Mouse (Mus musculus) testis, adult 2 months (tissue): ENCODE measurements at regions not wholly inside any gene's neighbourhood (a gene's known extent, or its start where the extent isn't known, plus 50 kb on each side); places are given as distances from the start of the nearest gene placed in this dataset.

Experiments used
- CTCF ChIP-seq: fragments of 200-500 bp; IDR thresholded peaks from 2 replicates; pipeline ENCODE4 v1.5.1; 2012; ENCODE audit warnings: low read depth, mild to moderate bottlenecking, inconsistent platforms, low read length, moderate library complexity; ENCODE audit not compliant: control insufficient read depth, insufficient read depth, insufficient replicate concordance
- POLR2A ChIP-seq: fragments of 200-500 bp; IDR thresholded peaks from 2 replicates; pipeline ENCODE4 v1.6.1; 2012; ENCODE audit warnings: low read depth, mild to moderate bottlenecking, inconsistent platforms, low read length, moderate library complexity; ENCODE audit not compliant: control insufficient read depth

DNA sequence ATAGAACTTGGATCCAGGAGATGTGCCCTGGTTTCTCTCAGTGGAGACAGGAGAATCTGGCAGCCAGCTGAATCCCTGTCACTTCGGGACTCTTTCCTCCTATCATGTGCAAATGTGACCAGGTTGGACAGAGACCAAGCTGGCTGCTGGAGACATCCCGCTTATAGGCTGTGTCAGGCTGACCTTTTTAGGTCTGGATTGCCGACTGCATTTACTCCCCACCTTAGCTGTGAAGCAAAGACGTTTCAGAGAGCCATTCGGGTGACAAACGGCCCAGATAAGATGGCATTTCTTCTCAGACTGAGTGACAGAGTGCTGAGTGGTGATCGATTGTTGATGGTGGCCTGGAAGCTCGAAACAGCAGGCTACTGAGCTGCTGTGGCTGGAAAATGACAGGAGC lies 128.6 kb downstream of the Ifng start:
- TF ChIP-seq POLR2A: no peak
- TF ChIP-seq CTCF: no peak
